Mouse (Mus musculus) liver, postnatal 0 days (tissue): ENCODE measurements around the gene Prpf40a.

Source experiments
- CTCF ChIP-seq: sonication (generic); IDR thresholded peaks from 2 replicates; pipeline ENCODE4 v1.5.1; 2016; ENCODE audit warnings: antibody characterized with exemption, low read depth
- EP300 ChIP-seq: IDR thresholded peaks from 2 replicates; pipeline ENCODE4 v1.6.1; 2016; ENCODE audit warnings: antibody characterized with exemption, low read depth, mild to moderate bottlenecking

DNA sequence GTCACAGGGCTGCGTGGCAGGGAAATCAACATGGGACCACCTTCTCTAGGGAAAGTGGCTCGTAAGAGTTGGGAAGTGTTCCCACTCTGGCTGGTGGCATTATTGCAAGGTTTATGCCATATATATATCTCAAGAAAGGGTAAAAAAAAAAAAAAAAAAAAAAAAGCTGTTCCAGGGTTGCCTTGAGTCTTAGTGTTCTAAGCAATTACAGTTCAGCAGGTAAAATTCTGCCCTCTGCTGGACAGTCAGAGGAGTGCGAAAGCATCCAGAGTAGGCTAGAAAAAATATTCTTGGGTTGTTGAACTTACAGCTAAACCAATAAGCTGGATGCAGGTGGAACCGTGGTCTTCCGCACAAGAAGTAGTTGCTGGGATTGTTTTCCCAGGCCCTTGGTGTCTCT lies 69.3 kb downstream of the Prpf40a start:
- TF ChIP-seq CTCF (peak; percentile 71), EP300 (no peak)
